Mouse (Mus musculus) cerebellum, postnatal 4 days (tissue): ENCODE measurements around the gene Rabgap1l.
"Not testable (repeated sequence)": the region's sequence is repeated elsewhere in the genome, so short reads cannot be mapped to it uniquely, and the experiment has no call there.

Source experiments
- DNase-seq, 2 experiments: peaks; one replicate each; pipeline ENCODE4 v3.0.0; 2022; ENCODE audit warnings: low spot score in 2 of 2, mixed read lengths in 1 of 2

Gene Rabgap1l

DNA sequence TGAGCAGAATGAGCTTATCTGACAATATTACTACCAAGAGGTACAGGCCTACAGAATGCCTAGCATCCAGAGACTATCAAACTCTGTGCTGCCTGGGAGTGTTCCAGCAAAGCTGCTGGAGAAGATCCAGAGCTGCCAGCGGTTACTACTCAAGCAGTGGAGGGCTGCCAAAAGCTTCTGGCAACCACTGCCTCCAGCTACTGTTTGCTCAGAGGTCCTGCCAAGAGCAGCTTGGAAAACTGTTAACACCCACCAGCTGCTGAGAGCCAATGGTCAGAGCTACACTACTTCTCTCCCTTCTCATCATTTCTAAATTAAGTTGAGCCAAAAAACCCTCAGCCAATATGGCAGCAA lies 99.9 kb downstream of the Rabgap1l start:
- peak; percentile 64 to 91 for DNase-seq

DNA sequence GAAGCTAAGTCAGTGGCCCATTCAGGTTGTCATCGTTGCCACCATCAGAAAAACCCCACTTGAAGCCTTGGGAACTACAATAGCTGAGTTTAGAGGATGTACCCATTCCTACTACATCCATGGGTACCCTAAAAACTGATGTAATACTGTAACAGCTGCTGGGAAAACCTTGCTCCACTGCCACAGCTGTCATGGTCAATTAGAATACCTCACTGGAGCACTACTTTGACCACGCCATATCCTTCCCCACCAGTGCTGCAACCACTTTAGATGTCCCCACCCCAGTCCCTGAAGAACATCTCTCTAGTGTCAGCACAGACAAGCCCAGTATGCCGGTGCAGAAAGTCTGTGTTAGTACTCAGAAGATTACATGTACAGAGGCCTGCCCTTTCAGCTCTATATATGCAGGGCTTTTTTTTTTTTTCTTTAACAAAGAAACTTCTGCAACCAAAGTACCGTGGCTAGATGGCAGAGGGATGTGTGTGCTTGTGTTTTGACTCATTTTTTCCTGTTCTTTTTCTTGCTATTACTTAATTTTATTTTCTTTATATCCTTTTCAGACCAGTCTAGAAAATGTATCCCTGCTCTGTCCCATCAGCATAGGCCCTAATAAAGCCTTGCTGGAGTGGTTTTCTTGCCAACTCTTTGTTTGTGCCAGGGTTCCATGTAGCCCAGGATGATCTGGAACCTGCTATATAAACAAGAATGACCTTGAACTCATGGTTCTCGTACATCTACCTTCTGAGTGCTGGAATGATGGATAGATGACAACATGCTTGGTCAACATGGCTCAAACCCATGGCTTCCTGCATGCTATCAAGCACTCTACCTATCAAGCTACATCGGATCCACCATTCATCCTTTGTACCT lies 100.6 kb downstream of the Rabgap1l start:
- DNase-seq, result no peak

- DNase-seq, result no peak
These were observed 101.8 kb downstream of the Rabgap1l start for GRCm38 (mm10) chr1:160691196-160691590.

GRCm38 (mm10) chr1:160690516-160691195 lies 102.4 kb downstream of the Rabgap1l start:
- DNase-seq, result no peak

- DNase-seq, result no peak
These were observed 103.5 kb downstream of the Rabgap1l start for GRCm38 (mm10) chr1:160689511-160689910.

GRCm38 (mm10) chr1:160684251-160684650 lies 108.8 kb downstream of the Rabgap1l start:
- no peak for DNase-seq

- no peak for DNase-seq
These were observed 111.5 kb downstream of the Rabgap1l start for GRCm38 (mm10) chr1:160681398-160682050.

DNA sequence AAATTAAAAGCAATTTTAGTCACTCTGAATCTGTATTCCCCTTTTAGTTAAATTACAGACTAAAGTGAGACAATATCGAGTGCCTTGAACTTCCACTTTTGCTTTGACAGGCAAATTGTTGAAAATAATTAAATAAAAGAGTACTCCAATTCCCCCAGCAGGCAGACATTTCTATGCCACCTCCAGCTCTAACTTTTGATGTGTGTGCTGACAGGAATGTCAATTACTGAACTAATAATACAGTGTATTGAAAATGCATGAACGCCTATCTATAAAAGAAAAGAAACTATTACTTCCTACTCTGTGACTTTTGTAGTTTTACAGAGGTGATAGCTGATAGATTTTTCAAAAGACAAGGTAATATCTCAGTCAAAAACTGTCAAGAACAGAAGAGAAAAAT lies 118.2 kb downstream of the Rabgap1l start:
- no peak for DNase-seq

DNA sequence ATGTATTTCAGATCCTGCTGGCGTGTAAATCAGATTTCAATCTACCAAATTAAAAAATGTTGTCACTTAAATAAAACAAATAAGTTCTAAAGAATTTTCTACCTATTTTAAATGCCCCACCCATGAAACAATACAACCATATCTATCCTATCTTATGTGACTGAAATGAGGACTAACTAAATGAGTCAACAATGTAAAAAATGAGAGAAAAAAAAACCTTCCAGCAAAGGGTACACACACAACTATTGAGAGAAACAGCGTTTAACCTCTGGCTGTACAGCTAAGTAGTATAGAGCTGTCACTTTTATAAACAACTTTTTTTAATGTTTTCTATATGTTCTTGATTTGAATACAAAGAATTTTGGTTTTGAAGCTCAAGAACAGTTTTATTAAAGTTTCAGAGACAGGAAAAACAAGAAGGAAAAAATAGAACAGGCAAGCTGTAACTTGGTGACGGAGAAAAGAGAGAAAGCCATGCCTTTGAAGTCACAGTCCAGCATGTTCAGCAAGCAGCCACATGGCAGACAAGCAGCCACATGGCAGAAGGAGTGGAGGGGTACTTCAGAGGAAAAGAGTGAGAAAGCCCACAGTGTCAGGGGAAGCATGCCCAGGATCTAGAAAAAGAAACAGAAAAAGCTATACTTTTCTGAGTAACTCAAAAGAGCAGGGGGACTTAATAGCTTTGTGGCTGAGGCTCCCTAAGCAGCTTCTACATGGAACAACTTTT lies 120.8 kb downstream of the Rabgap1l start:
- DNase-seq, result no peak

DNA sequence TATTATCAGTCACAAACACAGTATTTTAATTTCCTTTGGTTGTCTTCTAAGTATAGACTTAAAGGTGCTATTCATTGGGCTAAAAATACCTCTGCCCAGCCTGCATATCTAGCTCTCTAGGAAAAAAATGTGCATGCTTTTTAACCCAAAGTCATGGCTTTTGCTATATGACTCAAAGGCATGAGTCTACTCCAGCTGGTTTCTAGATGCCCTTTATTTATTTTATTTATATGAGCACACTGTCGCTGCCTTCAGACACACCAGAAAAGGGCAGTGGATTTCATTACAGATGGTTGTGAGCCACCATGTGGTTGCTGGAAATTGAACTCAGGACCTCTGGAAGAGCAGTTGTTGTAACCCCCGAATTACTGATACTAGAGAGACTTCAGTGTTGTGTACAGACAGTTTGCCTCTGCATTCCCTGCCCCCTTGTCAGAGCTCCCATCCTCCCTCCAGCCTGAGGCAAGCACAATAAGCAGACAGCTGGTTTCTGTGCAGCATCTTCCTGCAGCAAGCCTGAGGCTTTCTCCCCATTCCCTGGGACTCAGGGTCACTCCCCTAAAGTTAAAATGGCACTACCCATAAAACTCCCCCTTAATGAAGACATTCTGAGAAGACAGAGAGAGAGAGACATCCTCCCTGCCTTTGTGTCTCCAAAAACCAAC lies 137.1 kb downstream of the Rabgap1l start:
- DNase-seq, result no peak

DNA sequence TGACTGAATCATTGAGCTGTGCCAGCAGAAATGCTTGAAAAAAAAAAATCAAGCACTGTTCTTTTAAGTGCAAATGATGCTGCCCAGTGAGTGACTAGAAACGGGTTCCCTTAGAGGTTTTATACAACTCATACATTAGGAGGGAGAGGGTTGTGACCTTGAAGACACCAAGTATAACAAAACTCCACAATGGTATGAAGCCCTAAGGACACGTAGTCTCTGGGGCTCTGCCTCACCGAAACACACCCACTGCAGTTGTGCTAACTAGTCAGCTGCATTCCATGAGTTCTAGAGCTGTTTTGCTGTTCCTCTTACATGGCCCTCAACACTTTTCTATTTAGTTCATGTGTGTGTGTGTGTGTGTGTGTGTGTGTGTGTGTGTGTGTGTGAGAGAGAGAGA lies 141.3 kb downstream of the Rabgap1l start:
- DNase-seq, result no peak

GRCm38 (mm10) chr1:160645416-160645815 lies 147.6 kb downstream of the Rabgap1l start:
- DNase-seq, result no peak

DNA sequence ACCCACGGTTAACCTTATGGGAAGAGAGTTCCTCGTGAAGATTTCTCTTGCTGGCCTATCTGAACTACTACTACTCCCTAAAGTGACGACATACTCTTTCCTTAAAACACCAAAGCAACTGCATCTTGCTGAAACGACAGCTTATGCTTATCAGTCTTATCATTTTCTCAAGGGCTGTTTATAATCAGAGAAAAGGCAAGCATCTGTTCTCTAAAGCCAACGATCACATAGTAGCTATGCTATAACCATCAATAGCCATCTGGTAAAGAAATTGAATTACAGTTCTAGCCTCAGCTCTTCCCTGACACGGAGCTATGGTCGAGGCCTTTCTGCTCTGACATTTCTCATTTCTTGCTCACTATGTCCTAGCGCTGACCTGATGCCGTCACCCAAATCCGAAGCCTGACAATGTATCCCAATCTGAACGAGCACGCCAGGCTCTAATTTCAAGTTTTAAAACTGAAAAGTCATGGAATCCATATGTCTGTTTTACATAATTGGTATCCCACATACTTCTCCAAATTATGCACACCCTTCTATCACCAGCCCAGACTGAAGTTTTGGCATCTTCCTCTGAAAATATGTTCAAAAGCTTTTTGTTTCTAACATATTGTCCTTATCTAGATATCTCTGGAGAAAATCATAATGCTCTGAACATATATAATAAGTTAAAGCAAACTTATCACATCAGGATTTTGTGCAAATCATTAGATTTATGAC lies 164.6 kb downstream of the Rabgap1l start:
- no peak for DNase-seq

DNA sequence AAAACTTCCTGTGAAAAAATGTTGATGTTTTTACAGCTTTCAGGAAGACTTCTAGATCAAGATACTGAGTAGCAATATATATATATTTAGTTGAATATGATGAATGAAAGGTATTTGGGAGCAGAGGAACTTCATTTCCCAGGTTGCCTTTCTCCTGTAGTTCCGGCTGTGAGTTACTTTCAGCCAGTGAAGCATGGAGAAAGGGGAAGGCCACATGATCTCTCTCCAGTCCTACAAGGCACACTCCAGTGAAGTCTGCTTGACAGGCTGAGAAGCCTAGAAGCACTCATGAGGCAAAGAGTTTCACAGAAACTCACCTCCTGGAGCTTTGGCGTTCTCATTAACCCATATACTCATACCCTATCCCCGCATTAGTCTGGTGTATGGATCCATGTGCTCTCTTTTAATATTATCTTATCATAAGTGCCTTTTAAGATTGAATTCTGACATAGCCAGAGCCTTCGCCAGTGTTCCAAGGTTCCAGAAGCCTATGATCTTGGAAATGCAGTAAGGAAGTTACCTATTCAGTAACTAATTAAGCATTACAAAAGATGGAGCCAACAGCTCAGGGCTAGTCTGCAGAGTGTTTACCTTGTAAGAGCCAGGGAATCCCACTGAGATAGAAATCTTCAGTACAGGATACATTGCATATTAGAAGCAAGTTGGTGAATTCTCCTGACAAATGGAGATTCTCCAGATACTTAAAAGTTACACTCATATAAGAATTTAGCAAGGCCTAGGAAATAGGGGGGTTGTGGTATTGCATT lies 168.5 kb downstream of the Rabgap1l start:
- DNase-seq, result not testable (repeated sequence)

DNA sequence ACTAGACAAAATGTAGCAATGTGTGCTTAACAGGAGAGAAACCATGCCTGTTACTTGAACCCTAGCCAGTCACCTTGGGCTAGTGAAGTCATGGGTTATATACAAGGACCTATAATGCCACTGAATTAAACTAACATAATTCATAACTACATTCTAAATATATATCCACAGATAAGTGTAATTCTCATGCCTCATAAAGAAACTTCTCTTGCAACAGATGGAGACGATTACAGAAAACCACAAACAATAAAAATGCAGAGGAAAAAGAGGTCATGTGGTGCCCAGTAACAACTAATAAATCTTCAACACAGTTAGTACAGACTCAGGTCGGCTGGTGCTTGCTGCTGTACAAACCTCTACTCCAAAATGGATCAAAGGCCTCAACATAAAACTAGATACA lies 174.8 kb downstream of the Rabgap1l start:
- DNase-seq, result no peak

DNA sequence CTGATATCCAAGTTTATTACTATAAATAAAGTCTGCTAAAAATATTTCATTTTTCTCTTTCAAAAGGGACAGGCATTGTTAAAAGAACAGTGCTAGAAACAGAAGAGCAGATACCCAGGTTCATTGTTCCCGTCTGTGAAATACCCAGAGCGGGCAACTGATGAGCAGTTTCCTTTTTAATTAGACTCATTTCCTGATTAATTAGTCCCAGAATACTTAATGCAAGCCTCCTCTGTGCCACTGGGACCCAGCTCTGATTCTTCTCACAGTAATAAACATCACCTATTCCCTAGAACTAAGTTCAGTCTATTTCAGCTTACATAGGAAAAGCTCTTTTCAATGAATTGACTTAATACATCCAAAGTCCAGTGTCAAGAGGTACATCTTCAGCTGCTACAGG lies 186.6 kb downstream of the Rabgap1l start:
- DNase-seq, result no peak

- DNase-seq, result not testable (repeated sequence)
These were observed 189.7 kb downstream of the Rabgap1l start for GRCm38 (mm10) chr1:160603312-160603711.

DNA sequence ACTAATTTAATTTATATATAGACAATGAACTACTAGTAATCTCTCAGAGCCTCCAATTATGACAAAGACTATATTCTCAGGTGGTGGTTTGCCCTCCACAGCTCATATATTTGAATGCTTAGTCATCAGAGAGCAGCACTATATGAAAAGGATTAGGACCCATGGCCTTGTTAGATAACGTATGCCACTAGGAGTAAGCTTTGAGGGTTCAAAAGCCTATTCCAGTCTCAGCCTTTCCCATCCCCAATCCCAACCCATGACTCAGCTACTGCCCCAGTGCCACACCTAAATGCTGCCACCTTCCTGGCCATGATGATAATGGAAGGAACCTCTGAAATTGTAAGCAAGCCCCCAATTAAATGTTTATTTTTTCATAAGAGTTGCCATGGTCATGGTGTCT lies 195.6 kb downstream of the Rabgap1l start:
- no peak for DNase-seq

GRCm38 (mm10) chr1:160596948-160597270 lies 196.1 kb downstream of the Rabgap1l start:
- no peak for DNase-seq

DNA sequence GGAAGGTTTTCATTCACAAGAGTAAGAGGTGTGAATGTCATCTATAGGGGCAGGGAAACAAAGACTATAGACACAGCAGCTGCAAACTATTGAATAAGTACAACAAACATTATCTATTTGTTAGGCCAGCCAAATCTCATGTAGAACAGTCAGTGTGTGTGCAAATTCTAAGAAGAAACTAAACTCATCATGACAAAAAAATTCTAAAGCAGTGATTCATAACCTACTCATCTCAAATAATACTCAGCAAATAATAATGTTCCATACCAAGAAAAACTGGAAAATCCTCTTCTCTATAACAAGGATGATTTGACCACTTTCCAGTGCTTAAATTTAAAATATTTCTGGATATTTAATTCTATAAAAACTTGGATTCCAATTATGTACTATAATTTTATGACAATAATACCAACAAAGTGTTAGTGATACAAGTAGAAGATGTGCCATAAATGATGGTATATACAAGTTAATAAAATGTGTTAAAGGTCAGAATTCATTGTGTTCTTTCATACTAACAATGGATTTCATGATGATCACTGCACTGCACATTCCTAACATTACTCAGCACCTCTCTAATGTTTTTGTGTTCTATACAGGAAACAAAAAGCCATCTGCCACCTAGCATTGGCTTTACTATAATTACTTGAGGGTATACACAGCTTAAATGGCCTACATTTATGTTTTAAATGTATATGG lies 196.6 kb downstream of the Rabgap1l start:
- no peak for DNase-seq
